Mouse (Mus musculus): Measurements from ENCODE around the gene Lgals12.

The Lgals12 gene

GRCm38 (mm10) chr19:7577710-7578109, 29.3 kb downstream of the Lgals12 start:
- 76% methylated on average over 3 of the region's 3 CpGs for WGBS

DNA sequence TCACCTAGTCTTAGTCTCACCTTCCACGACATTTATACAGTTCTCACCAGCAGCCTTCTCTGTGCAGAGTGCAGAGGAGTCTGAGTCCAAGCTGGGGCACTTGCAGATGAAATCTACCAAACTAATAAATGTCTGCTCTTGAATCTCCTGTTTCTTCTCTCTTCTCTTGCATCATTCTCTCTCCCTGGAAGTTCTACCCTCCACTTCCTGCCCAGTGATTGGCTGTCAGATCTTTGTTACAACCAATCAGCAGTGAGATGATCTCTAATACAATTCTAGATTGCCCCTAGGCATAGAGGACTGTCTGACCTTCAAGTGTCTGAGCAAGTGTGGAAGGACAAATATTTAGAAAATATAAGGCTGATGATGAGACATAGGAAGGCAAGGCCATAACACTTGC, 30.8 kb downstream of the Lgals12 start:
- WGBS: 100% methylated on average over 1 of the region's 1 CpGs

DNA sequence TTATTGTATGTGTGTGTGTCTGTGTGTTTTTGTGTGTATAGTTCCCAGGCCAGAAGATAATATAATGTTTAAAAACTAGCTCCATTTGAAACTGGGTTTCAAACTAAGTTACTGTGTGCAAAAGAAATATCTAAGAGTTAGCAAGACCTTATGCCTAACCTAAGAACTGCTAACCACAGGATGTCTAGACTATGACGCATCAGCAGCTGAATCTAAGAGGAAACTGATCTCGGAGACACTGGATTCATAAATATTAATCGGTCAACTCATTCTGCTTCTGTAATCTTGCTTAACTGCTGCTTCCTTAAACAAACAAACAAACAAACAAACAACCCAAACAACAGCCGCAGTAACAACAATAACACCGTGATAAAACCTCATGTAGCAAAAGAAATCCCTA, 37.3 kb downstream of the Lgals12 start:
- 73% methylated on average over 5 of the region's 5 CpGs for WGBS

DNA sequence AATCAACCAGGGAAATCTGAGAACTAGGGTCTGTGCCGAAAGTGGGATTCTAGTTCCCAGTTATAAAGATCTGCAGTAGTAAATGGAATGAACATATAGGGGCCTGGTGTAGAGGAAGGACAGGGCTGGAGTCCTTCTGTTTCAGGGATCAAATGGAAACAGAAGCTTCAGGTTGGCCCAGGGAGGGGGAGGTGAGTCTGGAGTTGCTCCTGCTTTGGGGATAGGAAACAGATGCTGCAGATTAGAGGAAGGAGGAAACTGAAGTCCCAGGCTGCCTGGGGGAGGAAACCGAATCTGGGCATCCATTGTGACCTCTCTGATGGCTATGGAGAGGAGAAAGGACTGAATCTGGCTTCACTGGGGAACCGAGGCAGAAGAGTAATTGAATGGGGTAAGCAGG, 38.6 kb downstream of the Lgals12 start:
- 60% methylated on average over 3 of the region's 3 CpGs for WGBS

DNA sequence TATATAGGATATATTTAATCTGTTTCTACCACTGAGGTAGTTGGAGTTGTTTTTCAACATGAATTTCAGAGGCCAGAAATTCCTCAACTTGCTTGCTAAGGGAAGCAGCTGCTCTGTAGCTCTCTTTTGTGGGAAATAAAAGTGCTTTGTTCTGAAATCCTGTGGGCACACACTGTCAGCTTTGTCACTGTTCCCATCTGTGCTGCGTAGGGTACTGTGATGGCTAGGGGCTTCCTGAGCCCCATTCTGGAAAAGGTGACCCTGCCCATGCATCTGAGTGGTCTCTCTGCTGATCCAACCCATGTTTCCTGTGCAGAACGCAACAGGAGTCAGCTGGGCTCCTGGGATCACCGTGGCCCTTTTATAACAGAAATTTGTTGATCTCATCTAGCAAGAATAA, 40.2 kb downstream of the Lgals12 start:
- WGBS: 46% methylated on average over 3 of the region's 3 CpGs

- 97% methylated on average over 1 of the region's 1 CpGs for WGBS
Observed at GRCm38 (mm10) chr19:7564457-7564856, 42.5 kb downstream of the Lgals12 start.

- WGBS: 87% methylated on average over 2 of the region's 2 CpGs
Observed at GRCm38 (mm10) chr19:7563676-7564075, 43.3 kb downstream of the Lgals12 start.

DNA sequence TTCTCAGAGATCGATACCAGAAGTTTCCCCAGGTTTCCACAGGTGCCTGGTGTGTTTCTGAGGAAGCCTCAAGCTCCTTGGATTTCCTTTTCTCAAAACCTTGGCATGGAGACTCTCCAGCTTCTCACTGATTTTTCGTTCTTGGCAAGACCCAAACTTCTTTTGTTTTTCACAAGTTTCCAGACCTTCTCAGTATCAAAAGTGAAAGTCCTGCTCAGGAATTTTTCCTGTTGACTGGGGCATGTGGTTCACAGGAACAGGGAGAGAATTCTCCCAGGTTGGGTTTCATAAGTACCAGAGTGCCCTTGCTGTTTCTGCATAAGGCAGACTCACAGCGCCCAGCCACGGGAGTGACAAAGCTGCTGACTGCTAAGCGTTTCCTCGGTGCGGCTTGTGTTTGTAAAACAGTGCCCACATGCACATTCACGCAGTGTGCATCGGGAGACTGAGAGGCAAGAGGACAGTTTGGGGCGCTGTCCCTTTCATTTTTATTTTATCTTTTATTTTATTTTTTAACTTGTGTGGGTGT, 44.3 kb downstream of the Lgals12 start:
- 42% methylated on average over 10 of the region's 10 CpGs for WGBS

GRCm38 (mm10) chr19:7561456-7561855, 45.5 kb downstream of the Lgals12 start:
- 81% methylated on average over 3 of the region's 3 CpGs for WGBS

DNA sequence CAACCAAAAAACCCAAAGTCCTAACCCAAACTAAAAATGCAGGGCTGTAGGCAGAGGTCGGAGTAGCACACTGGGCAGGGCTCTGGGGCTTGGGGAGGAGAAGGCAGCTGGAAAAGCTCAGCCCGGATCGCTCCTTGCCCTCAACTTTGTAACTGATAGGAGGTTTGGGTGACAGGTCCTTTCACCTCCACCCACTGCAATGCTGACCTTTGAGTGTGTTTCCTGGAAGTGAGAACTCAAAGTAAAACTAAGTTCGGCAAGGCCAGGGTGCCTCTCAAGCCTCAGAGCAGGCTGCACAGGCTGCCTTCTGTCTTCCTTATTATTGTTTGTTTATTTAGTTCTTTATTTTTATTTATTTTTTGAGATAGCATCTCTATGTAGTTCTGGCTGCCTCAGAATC, 47.0 kb downstream of the Lgals12 start:
- WGBS: 84% methylated on average over 4 of the region's 4 CpGs

DNA sequence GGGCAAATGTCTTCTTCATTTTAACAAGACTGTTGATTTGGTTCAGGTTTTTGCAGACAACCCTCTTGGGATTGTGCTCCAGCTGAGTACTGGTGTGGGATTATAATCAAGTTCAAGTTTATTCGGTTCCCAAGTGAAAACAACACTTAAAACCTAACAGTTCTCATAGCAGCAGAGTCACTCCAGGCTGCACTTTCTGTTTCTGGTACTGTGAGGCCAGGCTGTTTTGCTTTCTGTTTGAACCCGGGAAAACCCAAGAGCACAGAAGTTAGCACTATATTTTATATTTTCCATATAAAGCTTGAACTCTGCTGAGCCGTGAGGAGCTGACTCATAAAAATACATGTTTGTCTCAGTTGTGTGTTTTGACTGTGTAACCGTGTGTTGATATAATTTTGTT, 48.3 kb downstream of the Lgals12 start:
- WGBS: 72% methylated on average over 4 of the region's 4 CpGs

DNA sequence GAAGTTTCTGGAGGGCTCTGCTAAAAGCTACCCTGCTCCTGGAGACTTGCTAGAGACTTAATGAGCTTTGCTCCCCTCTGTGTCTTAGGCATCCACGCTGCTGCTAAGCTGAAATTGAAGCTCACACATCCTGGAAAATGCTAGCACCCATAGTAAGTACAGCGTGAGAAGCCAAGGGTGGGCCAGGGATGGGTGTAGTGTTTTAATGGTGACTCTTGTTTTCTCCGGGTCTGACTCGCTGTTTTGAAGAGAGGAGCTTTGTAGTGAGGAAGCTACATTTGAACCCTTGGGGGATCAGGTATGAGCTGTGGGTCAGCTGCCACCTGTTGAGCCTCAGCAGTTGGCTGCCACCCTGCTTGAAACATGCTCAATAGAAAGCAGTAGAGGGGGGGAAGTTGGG, 49.1 kb downstream of the Lgals12 start:
- WGBS: 6% methylated on average over 4 of the region's 4 CpGs

GRCm38 (mm10) chr19:7557328-7557822, 49.6 kb downstream of the Lgals12 start, which contains the start of gene Pla2g16:
Pla2g16 (plus strand) TSS chr19:7557459.
- 5% methylated on average over 27 of the region's 27 CpGs for WGBS

DNA sequence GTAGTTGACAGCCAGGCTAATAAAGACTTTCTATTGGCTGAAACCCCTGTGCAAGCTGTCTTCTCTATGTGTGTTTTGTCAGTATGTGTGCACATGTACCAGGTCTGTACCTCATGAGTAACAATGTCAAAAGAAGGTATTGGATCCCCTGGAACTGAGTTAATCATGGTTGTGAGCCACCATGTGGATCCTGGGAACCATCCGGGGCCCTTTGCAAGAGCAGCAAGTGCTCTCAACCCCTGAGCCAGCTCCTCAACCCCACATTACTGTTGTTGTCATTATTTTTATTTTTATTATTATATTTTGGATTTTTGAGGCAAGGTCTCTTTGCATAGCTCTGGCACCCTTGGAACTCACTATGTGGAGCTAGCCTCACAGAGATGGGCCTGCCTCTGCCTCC, 50.4 kb downstream of the Lgals12 start:
- 94% methylated on average over 1 of the region's 1 CpGs for WGBS

DNA sequence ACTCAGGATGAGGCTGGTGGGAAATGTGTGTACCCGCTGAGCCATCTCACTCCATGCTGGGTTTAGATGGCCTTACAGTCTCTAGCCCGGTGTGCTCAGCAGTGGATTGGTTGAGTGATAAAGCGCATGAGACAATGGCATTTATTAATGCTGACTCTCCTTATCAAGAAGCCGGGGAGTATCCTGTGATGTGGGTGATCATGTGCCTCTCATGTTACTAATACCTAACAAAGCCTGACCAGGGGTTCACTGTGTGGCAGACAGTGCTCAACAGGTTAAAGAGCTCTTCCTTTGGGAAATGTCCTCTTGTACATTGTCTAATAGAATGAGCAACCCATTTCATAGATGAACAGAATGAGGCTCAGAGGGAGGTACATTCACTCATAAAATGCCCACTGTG, 52.1 kb downstream of the Lgals12 start:
- 82% methylated on average over 4 of the region's 4 CpGs for WGBS

DNA sequence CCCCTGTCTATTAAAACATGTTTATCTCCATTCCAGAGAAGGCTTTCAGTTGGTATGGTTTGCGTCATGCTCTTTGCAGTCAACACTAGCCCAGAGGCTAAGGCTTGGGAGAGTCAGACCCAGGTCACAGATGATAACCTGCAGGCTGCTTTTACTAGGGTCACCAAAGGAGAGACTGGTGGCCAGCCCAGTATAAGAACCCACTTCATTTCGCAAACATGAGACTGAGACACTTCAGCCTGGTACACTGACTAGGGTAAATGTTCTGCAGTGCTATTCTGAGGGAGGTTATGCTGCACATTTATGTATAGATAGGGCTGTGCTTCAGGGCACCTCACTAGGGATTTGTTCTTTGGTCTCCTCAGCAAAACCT, 54.7 kb downstream of the Lgals12 start:
- 94% methylated on average over 2 of the region's 2 CpGs for WGBS

DNA sequence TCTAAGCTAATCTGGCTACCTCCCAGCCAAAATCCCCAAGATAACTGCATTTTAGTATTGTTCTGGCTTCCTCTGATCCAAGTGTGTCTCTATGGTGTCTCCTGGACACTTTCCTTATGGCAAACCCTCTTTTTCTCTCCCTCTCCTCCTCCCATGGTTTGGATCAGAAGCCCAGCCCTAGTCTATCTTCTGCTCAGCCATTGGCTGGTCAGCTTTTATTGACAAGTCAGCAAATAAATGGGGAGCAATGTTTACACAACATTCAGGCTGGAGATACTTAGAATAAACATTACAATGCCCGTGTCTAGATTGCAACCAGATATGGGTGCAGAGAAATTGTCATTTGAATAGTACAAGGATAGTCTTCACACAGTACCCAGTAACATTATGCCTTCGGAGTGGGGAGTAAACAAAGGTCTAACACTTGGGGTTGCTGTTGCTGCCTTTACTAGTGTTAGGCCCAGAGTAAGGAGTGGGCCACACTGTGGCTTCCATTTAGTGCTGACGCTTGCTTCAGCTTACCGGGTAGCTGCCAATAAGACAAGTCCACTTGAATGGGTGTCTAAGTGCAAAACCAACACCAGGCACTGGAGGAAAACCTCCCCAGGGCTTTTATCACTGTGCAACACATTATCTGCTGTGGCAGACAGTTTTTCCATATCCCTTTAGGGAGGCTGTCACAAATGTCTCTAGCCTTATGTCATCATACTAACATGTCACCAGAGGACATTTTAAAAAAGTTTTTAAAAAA, 55.3 kb downstream of the Lgals12 start:
- 81% methylated on average over 4 of the region's 4 CpGs for WGBS

DNA sequence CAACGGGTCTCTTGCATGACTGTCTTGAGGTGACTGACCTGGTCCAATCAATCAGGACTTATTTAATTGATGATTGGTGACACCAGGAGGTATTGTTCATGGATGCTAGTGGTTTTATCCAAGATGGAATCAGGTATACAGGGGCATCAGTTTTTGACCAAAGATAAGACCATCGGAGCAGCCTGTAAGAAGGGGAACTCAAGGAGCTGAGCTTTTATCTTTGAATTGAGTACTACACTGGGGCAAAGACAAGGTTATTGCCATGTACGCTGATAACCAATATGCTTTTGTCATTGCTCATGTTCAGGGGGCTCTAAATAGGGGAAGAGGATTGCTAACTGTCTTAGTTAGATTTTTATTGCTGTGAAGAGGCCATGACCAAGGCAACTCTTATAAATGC, 58.1 kb downstream of the Lgals12 start:
- 95% methylated on average over 3 of the region's 3 CpGs for WGBS

Data from cerebral cortex, adult 2 months (tissue).